Mouse (Mus musculus) spleen, adult 2 months (tissue): Measurements from ENCODE around the gene Bag2. TPM values are rescaled to one million over a fixed set of nuclear protein-coding genes. Genes with fewer than 3 reads are reported as not detected.
A peak's percentile ranks its signal among the peaks of the same experiment; 100 is the strongest.

Source experiments
- DNase-seq, 2 experiments: peaks; one replicate each; pipeline versions ENCODE4 v3.0.0 to v3.0.0-alpha.2; 2012 to 2021; ENCODE audit warnings: low spot score in 2 of 2, low read depth in 1 of 2
- H3K27ac ChIP-seq: fragments of 200-500 bp; 2 replicates; pipeline ENCODE4 v1.5.1; 2012; ENCODE audit warnings: low read length, inconsistent platforms; ENCODE audit not compliant: insufficient read depth
- H3K27me3 ChIP-seq: fragments of 200-500 bp; 2 replicates; pipeline ENCODE4 v1.6.1; 2012; ENCODE audit warnings: mild to moderate bottlenecking, moderate library complexity, low read length, inconsistent platforms; ENCODE audit not compliant: control insufficient read depth, insufficient read depth
- H3K36me3 ChIP-seq: fragments of 200-500 bp; 2 replicates; pipeline ENCODE4 v1.6.1; 2012; ENCODE audit warnings: mild to moderate bottlenecking, low read length, inconsistent platforms; ENCODE audit not compliant: control insufficient read depth, insufficient read depth
- H3K4me1 ChIP-seq: fragments of 200-500 bp; 2 replicates; pipeline ENCODE4 v1.6.1; 2011; ENCODE audit warnings: inconsistent platforms; ENCODE audit not compliant: control insufficient read depth, insufficient read depth, insufficient read length
- H3K4me3 ChIP-seq: fragments of 200-500 bp; 2 replicates; pipeline ENCODE4 v1.5.1; 2011; ENCODE audit warnings: mild to moderate bottlenecking, inconsistent platforms; ENCODE audit not compliant: insufficient read depth, insufficient read length; ENCODE audit errors: extremely low read depth
- CTCF ChIP-seq: fragments of 200-500 bp; IDR thresholded peaks from 2 replicates; pipeline ENCODE4 v1.5.1; 2011; ENCODE audit warnings: mild to moderate bottlenecking, inconsistent platforms; ENCODE audit not compliant: insufficient read depth, insufficient read length, insufficient replicate concordance; ENCODE audit errors: extremely low read depth
- POLR2A ChIP-seq: fragments of 200-500 bp; IDR thresholded peaks from 2 replicates; pipeline ENCODE4 v1.6.1; 2011; ENCODE audit warnings: low read depth, low read length, inconsistent platforms
- WGBS: fragments of 180-500 bp; shearing (Covaris S2); methylation state at CpG from one replicate; pipeline ENCODE4 v1.1.7; 2018; 5-methylcytosine and 5-hydroxymethylcytosine counted together
- polyA plus RNA-seq: library from polyadenylated mRNA; depleted of rRNA; stranded (reverse); fragments of >200 nt; gene quantifications from 2 replicates; pipeline ENCODE4 v1.2.3, GENCODE M21; 2012; rRNA removed

Gene Bag2
- 5.3 and 8.1 TPM in 2 replicates for polyA plus RNA-seq

- peak within 1 kb of the TSS; percentile 85 for H3K4me3 ChIP-seq
- under 1% methylated on average over 61 of the region's 61 CpGs for WGBS
- peaks cover 6% of the 10 kb centered on the region for H3K4me1 ChIP-seq
- DNase-seq: peak in 1 of 2 experiments; percentile 34
- no peaks in the 10 kb centered on the region for H3K36me3 ChIP-seq
- no peaks in the 10 kb centered on the region for H3K27me3 ChIP-seq
- no peak within 1 kb of the TSS for H3K27ac ChIP-seq
- TF ChIP-seq POLR2A: no peak
- no peak for TF ChIP-seq CTCF
Measured at GRCm38 (mm10) chr1:33757491-33758041, at the start of gene Bag2. Gene Bag2, minus strand, starts transcription at chr1:33757795.

GRCm38 (mm10) chr1:33803323-33803722 is 45.7 kb upstream of the Bag2 start:
- no peak overlapping the region for H3K4me3 ChIP-seq
- H3K36me3 ChIP-seq: peaks cover 23% of the 10 kb centered on the region
- H3K4me1 ChIP-seq: no peaks in the 10 kb centered on the region
- no peak for DNase-seq
- TF ChIP-seq CTCF (no peak), POLR2A (no peak)
- no peak overlapping the region for H3K27ac ChIP-seq
- WGBS: 95% methylated on average over 2 of the region's 2 CpGs
- no peaks in the 10 kb centered on the region for H3K27me3 ChIP-seq

- no peak for TF ChIP-seq POLR2A
- no peak for TF ChIP-seq CTCF
- no peaks in the 10 kb centered on the region for H3K4me1 ChIP-seq
- peaks cover 20% of the 10 kb centered on the region for H3K36me3 ChIP-seq
- no peak overlapping the region for H3K4me3 ChIP-seq
- H3K27me3 ChIP-seq: no peaks in the 10 kb centered on the region
- H3K27ac ChIP-seq: no peak overlapping the region
- no peak for DNase-seq
- WGBS: 91% methylated on average over 3 of the region's 3 CpGs
Measured at GRCm38 (mm10) chr1:33799620-33800019, 42.0 kb upstream of the Bag2 start.

DNA sequence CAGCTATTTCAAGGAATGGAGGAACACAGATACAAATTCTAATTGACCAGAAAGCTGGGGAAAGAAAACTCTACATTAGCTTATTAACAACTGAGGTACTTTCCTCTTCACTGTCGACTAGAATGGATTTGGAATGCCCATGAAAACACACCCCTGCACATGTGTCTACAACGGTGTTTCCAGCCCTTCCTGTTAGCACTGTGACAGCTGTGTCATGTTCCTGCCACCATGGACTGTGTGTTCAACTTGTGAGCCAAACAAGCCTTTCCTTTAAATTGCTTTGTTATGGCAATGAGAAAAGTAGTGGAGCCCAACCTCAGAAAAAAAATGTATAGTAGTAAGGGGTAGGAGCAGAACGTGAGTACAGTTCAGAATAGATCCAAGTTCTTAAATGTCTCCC is 30.9 kb upstream of the Bag2 start:
- WGBS: 36% methylated on average over 3 of the region's 3 CpGs
- no peak for TF ChIP-seq CTCF

GRCm38 (mm10) chr1:33788072-33788471 is 30.5 kb upstream of the Bag2 start:
- Histone ChIP-seq H3K4me3 (no peak overlapping the region), H3K36me3 (peaks cover 3% of the 10 kb centered on the region), H3K27me3 (no peaks in the 10 kb centered on the region), H3K27ac (no peak overlapping the region), H3K4me1 (no peaks in the 10 kb centered on the region)
- TF ChIP-seq POLR2A: no peak
- TF ChIP-seq CTCF: no peak
- 56% methylated on average over 5 of the region's 5 CpGs for WGBS
- no peak for DNase-seq

More for the DNA sequence above, 30.9 kb upstream of the Bag2 start:
- H3K4me1 ChIP-seq: no peaks in the 10 kb centered on the region
- no peak overlapping the region for H3K4me3 ChIP-seq
- no peak for DNase-seq
- no peaks in the 10 kb centered on the region for H3K27me3 ChIP-seq
- no peak overlapping the region for H3K27ac ChIP-seq
- peaks cover 3% of the 10 kb centered on the region for H3K36me3 ChIP-seq

DNA sequence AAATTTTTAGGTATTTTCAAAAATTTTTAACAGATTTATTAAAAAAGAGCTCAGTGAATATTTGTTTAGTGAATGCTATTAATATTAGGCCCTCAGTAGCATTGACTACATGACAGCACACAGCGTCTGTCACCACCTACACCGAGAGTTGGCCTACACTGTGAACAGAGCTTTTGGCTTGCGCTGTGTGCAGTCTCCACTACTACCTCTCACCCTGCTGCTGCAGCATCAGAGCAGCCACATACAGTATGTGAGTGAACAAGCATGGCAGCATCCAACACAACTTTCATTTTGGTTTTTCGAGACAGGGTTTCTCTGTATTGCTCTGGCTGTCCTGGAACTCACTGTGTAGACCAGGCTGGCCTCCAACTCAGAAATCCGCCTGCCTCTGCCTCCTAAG is 27.0 kb upstream of the Bag2 start:
- no peak for DNase-seq
- Histone ChIP-seq H3K27me3 (no peaks in the 10 kb centered on the region), H3K36me3 (peaks cover 3% of the 10 kb centered on the region), H3K4me3 (no peak overlapping the region), H3K4me1 (no peaks in the 10 kb centered on the region), H3K27ac (no peak overlapping the region)
- TF ChIP-seq CTCF (no peak), POLR2A (no peak)
- WGBS: 92% methylated on average over 5 of the region's 5 CpGs

- no peak overlapping the region for H3K4me3 ChIP-seq
- no peaks in the 10 kb centered on the region for H3K4me1 ChIP-seq
- no peak overlapping the region for H3K27ac ChIP-seq
- no peak for TF ChIP-seq CTCF
- no peak for TF ChIP-seq POLR2A
- H3K36me3 ChIP-seq: peaks cover 12% of the 10 kb centered on the region
- no peaks in the 10 kb centered on the region for H3K27me3 ChIP-seq
- no peak for DNase-seq
- 95% methylated on average over 14 of the region's 14 CpGs for WGBS
Measured at GRCm38 (mm10) chr1:33776175-33776611, 18.6 kb upstream of the Bag2 start.

DNA sequence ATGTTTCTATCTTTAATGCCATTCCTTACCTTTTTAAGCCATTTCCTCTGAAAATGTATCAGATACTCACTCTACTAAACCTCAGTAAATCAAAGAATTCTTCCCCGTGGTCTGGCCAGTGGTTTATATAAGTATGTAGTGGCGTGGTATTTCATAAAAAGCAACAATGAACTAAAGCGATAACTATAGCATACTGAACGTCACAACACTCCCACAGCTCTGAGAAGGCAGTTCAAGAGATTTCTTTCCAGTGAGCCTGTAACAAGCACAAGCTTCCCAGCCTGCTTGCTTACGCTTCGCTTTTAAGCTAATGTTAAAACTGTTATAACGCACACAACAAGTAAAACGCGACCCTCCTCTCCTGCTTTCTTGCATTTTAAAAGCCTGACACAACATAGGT is 14.5 kb upstream of the Bag2 start:
- Histone ChIP-seq H3K27ac (no peak overlapping the region), H3K27me3 (no peaks in the 10 kb centered on the region), H3K4me1 (no peaks in the 10 kb centered on the region), H3K4me3 (no peak overlapping the region), H3K36me3 (peaks cover 28% of the 10 kb centered on the region)
- WGBS: 94% methylated on average over 9 of the region's 9 CpGs
- DNase-seq: no peak
- TF ChIP-seq POLR2A (no peak), CTCF (no peak)
